Mouse (Mus musculus) intestine, postnatal 0 days (tissue): Measurements from ENCODE around the gene Itga8. TPM values are rescaled to one million over a fixed set of nuclear protein-coding genes. Genes with fewer than 3 reads are reported as not detected.

Experiments used
- ATAC-seq: fragments of 200-750 bp; cut with Nextera tagmentation; 2 replicates; pipeline ENCODE4 v1.8.0; 2017; ENCODE audit warnings: mild to moderate bottlenecking, moderate TSS enrichment, moderate library complexity
- H3K27ac ChIP-seq: fragments of 300-500 bp; sonication (generic); 2 replicates; pipeline ENCODE4 v1.5.1; 2014; ENCODE audit warnings: mild to moderate bottlenecking, low read depth, low read length, moderate library complexity
- H3K27me3 ChIP-seq: fragments of 300-500 bp; sonication (generic); replicated peaks from 2 replicates; pipeline ENCODE4 v1.6.1; 2014; ENCODE audit warnings: low read length, mixed read lengths; ENCODE audit not compliant: control insufficient read depth, insufficient read depth
- H3K36me3 ChIP-seq: fragments of 300-500 bp; sonication (generic); 2 replicates; pipeline ENCODE4 v1.6.1; 2014; ENCODE audit warnings: mild to moderate bottlenecking, moderate library complexity; ENCODE audit not compliant: control insufficient read depth, insufficient read depth
- H3K4me1 ChIP-seq: fragments of 300-500 bp; sonication (generic); replicated peaks from 2 replicates; pipeline ENCODE4 v1.6.1; 2014; ENCODE audit warnings: antibody characterized with exemption, low read length, mixed read lengths; ENCODE audit not compliant: control insufficient read depth, insufficient read depth
- H3K4me2 ChIP-seq: fragments of 300-500 bp; sonication (generic); replicated peaks from 2 replicates; pipeline ENCODE4 v1.6.1; 2014; ENCODE audit warnings: low read depth, mild to moderate bottlenecking, moderate library complexity
- H3K4me3 ChIP-seq: fragments of 300-500 bp; sonication (generic); 2 replicates; pipeline ENCODE4 v1.5.1; 2014; ENCODE audit warnings: low read depth, low read length
- H3K9ac ChIP-seq: fragments of 300-500 bp; sonication (generic); 2 replicates; pipeline ENCODE4 v1.6.1; 2014; ENCODE audit warnings: mild to moderate bottlenecking, low read depth, low read length
- H3K9me3 ChIP-seq: fragments of 300-500 bp; sonication (generic); 2 replicates; pipeline ENCODE4 v1.6.1; 2016; ENCODE audit warnings: mixed run types; ENCODE audit not compliant: control insufficient read depth
- CTCF ChIP-seq: sonication (generic); IDR thresholded peaks from 2 replicates; pipeline ENCODE4 v1.5.1; 2016; ENCODE audit warnings: low read depth, mild to moderate bottlenecking, control low read depth, antibody characterized with exemption, moderate library complexity
- WGBS: fragments of 180-500 bp; shearing (Covaris S2); extraction: QIAGEN DNeasy Blood & Tissue Kit; methylation state at CpG from one replicate; pipeline ENCODE4 v1.1.7; 2014; 5-methylcytosine and 5-hydroxymethylcytosine counted together
- polyA plus RNA-seq: library from polyadenylated mRNA; unstranded; fragments of >200 nt; fragmentation: Nextera tagmentation; extraction: Ambion mirVana; gene quantifications from 2 replicates; pipeline ENCODE4 v1.2.1, GENCODE M21; 2015

Itga8 gene
- polyA plus RNA-seq, 1 experiment from 2014 or later, result 5.2 TPM

GRCm38 (mm10) chr2:12147902-12148301 lies 153.8 kb downstream of the Itga8 start:
- 73% methylated on average over 2 of the region's 2 CpGs for WGBS
- Histone ChIP-seq H3K9me3 (no peaks in the 10 kb centered on the region), H3K36me3 (no peaks in the 10 kb centered on the region), H3K27me3 (no peaks in the 10 kb centered on the region), H3K4me1 (no peaks in the 10 kb centered on the region), H3K27ac (no peak overlapping the region), H3K4me2 (no peak overlapping the region), H3K4me3 (no peak overlapping the region), H3K9ac (no peak overlapping the region)
- no peak for ATAC-seq
- TF ChIP-seq CTCF, result no peak

GRCm38 (mm10) chr2:12146612-12147011 lies 155.1 kb downstream of the Itga8 start:
- 42% methylated on average over 2 of the region's 2 CpGs for WGBS
- H3K36me3 ChIP-seq, result no peaks in the 10 kb centered on the region
- no peak for TF ChIP-seq CTCF
- H3K27me3 ChIP-seq, result no peaks in the 10 kb centered on the region
- no peak overlapping the region for H3K27ac ChIP-seq
- no peaks in the 10 kb centered on the region for H3K4me1 ChIP-seq
- H3K4me2 ChIP-seq, result no peak overlapping the region
- H3K4me3 ChIP-seq, result no peak overlapping the region
- H3K9ac ChIP-seq, result no peak overlapping the region
- H3K9me3 ChIP-seq, result no peaks in the 10 kb centered on the region
- no peak for ATAC-seq

- ATAC-seq, result no peak
- H3K4me3 ChIP-seq, result no peak overlapping the region
- WGBS, result 79% methylated on average over 5 of the region's 5 CpGs
- no peak overlapping the region for H3K9ac ChIP-seq
- no peak overlapping the region for H3K27ac ChIP-seq
- H3K9me3 ChIP-seq, result no peaks in the 10 kb centered on the region
- H3K4me2 ChIP-seq, result no peak overlapping the region
- H3K4me1 ChIP-seq, result no peaks in the 10 kb centered on the region
- no peaks in the 10 kb centered on the region for H3K27me3 ChIP-seq
- H3K36me3 ChIP-seq, result no peaks in the 10 kb centered on the region
- no peak for TF ChIP-seq CTCF
These were observed 162.9 kb downstream of the Itga8 start for GRCm38 (mm10) chr2:12138765-12139368.

GRCm38 (mm10) chr2:12126580-12126979 lies 175.1 kb downstream of the Itga8 start:
- H3K4me3 ChIP-seq, result no peak overlapping the region
- no peak for TF ChIP-seq CTCF
- no peak overlapping the region for H3K27ac ChIP-seq
- no peaks in the 10 kb centered on the region for H3K9me3 ChIP-seq
- no peaks in the 10 kb centered on the region for H3K36me3 ChIP-seq
- H3K27me3 ChIP-seq, result no peaks in the 10 kb centered on the region
- H3K4me2 ChIP-seq, result no peak overlapping the region
- H3K9ac ChIP-seq, result no peak overlapping the region
- no peak for ATAC-seq
- H3K4me1 ChIP-seq, result no peaks in the 10 kb centered on the region

- H3K9ac ChIP-seq, result no peak overlapping the region
- H3K27me3 ChIP-seq, result no peaks in the 10 kb centered on the region
- H3K4me2 ChIP-seq, result no peak overlapping the region
- H3K4me1 ChIP-seq, result no peaks in the 10 kb centered on the region
- TF ChIP-seq CTCF, result no peak
- no peak overlapping the region for H3K4me3 ChIP-seq
- no peaks in the 10 kb centered on the region for H3K36me3 ChIP-seq
- no peak for ATAC-seq
- H3K27ac ChIP-seq, result no peak overlapping the region
- WGBS, result 61% methylated on average over 2 of the region's 2 CpGs
- H3K9me3 ChIP-seq, result no peaks in the 10 kb centered on the region
These were observed 186.2 kb downstream of the Itga8 start for GRCm38 (mm10) chr2:12115479-12115878.

GRCm38 (mm10) chr2:12109306-12109705 lies 192.4 kb downstream of the Itga8 start:
- Histone ChIP-seq H3K4me3 (no peak overlapping the region), H3K27me3 (no peaks in the 10 kb centered on the region), H3K9me3 (no peaks in the 10 kb centered on the region), H3K4me2 (no peak overlapping the region), H3K4me1 (no peaks in the 10 kb centered on the region), H3K27ac (no peak overlapping the region), H3K36me3 (no peaks in the 10 kb centered on the region), H3K9ac (no peak overlapping the region)
- no peak for ATAC-seq
- 68% methylated on average over 3 of the region's 3 CpGs for WGBS
- TF ChIP-seq CTCF, result no peak

- ATAC-seq, result no peak
- 83% methylated on average over 2 of the region's 2 CpGs for WGBS
- no peaks in the 10 kb centered on the region for H3K27me3 ChIP-seq
- no peak overlapping the region for H3K4me3 ChIP-seq
- no peak overlapping the region for H3K9ac ChIP-seq
- H3K36me3 ChIP-seq, result no peaks in the 10 kb centered on the region
- H3K9me3 ChIP-seq, result no peaks in the 10 kb centered on the region
- TF ChIP-seq CTCF, result no peak
- no peak overlapping the region for H3K4me2 ChIP-seq
- H3K4me1 ChIP-seq, result no peaks in the 10 kb centered on the region
- no peak overlapping the region for H3K27ac ChIP-seq
These were observed 193.4 kb downstream of the Itga8 start for GRCm38 (mm10) chr2:12108306-12108705.
